Mouse (Mus musculus): ENCODE data around the gene Hnf1a.
"Not testable (repeated sequence)": the region's sequence is repeated elsewhere in the genome, so short reads cannot be mapped to it uniquely, and the experiment has no call there.

Gene Hnf1a

GRCm38 (mm10) chr5:114948891-114949290 lies 22.0 kb downstream of the Hnf1a start:
- DNase-seq (ENCODE audit: extremely low spot score, low spot score), result no peak

GRCm38 (mm10) chr5:114945072-114945471 lies 25.8 kb downstream of the Hnf1a start:
- no peak for DNase-seq (ENCODE audit: extremely low spot score, low spot score)

GRCm38 (mm10) chr5:114942766-114943130 lies 28.1 kb downstream of the Hnf1a start:
- DNase-seq (ENCODE audit: extremely low spot score, low spot score), result no peak

GRCm38 (mm10) chr5:114942074-114942765 lies 28.7 kb downstream of the Hnf1a start, which contains the start of gene 2210016L21Rik:
Gene 2210016L21Rik (plus strand): TSS chr5:114942158.
- DNase-seq (ENCODE audit: extremely low spot score, low spot score), result peak; percentile 84

- DNase-seq (ENCODE audit: extremely low spot score, low spot score), result not testable (repeated sequence)
Observed at GRCm38 (mm10) chr5:114941138-114941537, 29.8 kb downstream of the Hnf1a start.

GRCm38 (mm10) chr5:114935838-114936237 lies 35.1 kb downstream of the Hnf1a start:
- peak; percentile 30 for DNase-seq (ENCODE audit: extremely low spot score, low spot score)

GRCm38 (mm10) chr5:114933206-114933605 lies 37.7 kb downstream of the Hnf1a start:
- DNase-seq (ENCODE audit: extremely low spot score, low spot score), result no peak

GRCm38 (mm10) chr5:114931626-114932025 lies 39.3 kb downstream of the Hnf1a start:
- DNase-seq (ENCODE audit: extremely low spot score, low spot score), result no peak

- DNase-seq (ENCODE audit: extremely low spot score, low spot score), result no peak
Observed at GRCm38 (mm10) chr5:114926753-114927152, 44.1 kb downstream of the Hnf1a start.

- no peak for DNase-seq (ENCODE audit: extremely low spot score, low spot score)
Observed at GRCm38 (mm10) chr5:114926153-114926684, 44.7 kb downstream of the Hnf1a start.

GRCm38 (mm10) chr5:114922998-114923473 lies 47.9 kb downstream of the Hnf1a start, which contains the start of gene Oasl1:
Gene Oasl1 (plus strand): TSS chr5:114923240.
- DNase-seq (ENCODE audit: extremely low spot score, low spot score), result no peak

- no peak for DNase-seq (ENCODE audit: extremely low spot score, low spot score)
Observed at GRCm38 (mm10) chr5:114922366-114922731, 48.5 kb downstream of the Hnf1a start.

- DNase-seq (ENCODE audit: extremely low spot score, low spot score), result no peak
Observed at GRCm38 (mm10) chr5:114921551-114922365, 49.1 kb downstream of the Hnf1a start.

GRCm38 (mm10) chr5:114917357-114917756 lies 53.5 kb downstream of the Hnf1a start:
- not testable (repeated sequence) for DNase-seq (ENCODE audit: extremely low spot score, low spot score)

GRCm38 (mm10) chr5:114916777-114917176 lies 54.1 kb downstream of the Hnf1a start:
- DNase-seq (ENCODE audit: extremely low spot score, low spot score), result no peak

- DNase-seq (ENCODE audit: extremely low spot score, low spot score), result no peak
Observed at GRCm38 (mm10) chr5:114915854-114916253, 55.0 kb downstream of the Hnf1a start.

- DNase-seq (ENCODE audit: extremely low spot score, low spot score), result no peak
Observed at GRCm38 (mm10) chr5:114914855-114915254, 56.0 kb downstream of the Hnf1a start.

GRCm38 (mm10) chr5:114913686-114914085 lies 57.2 kb downstream of the Hnf1a start:
- no peak for DNase-seq (ENCODE audit: extremely low spot score, low spot score)

GRCm38 (mm10) chr5:114908598-114909305 lies 62.1 kb downstream of the Hnf1a start:
- DNase-seq (ENCODE audit: extremely low spot score, low spot score), result peak; percentile 15

GRCm38 (mm10) chr5:114902413-114902812 lies 68.5 kb downstream of the Hnf1a start:
- DNase-seq (ENCODE audit: extremely low spot score, low spot score), result peak; percentile 28

Data from neural tube, embryonic 10.5 days (tissue).